Mouse (Mus musculus): ENCODE data around the gene Tspyl1. TPM values are rescaled to one million over a fixed set of nuclear protein-coding genes. Genes with fewer than 3 reads are reported as not detected.

Tspyl1 gene
- 10 to 100 TPM; 55.1 to 72.8 TPM for polyA plus RNA-seq (2017; shearing (Covaris generic))

GRCm38 (mm10) chr10:34281962-34282388 is at the start of gene Tspyl1:
TSS of gene Tspyl1 (plus strand) at chr10:34282190.

GRCm38 (mm10) chr10:34297299-34297979 is 15.4 kb downstream of the Tspyl1 start, which contains the start of gene Tspyl4:
TSS of gene Tspyl4 (plus strand) at chr10:34297442.

Other genes starting within 250 kb of the Tspyl1 start
- not detected for gene Trappc3l, start 244.6 kb upstream of the Tspyl1 start, polyA plus RNA-seq (2017; shearing (Covaris generic))
- gene Calhm4, start 237.9 kb upstream of the Tspyl1 start, polyA plus RNA-seq (2017; shearing (Covaris generic)) = not detected
- gene Calhm5, start 185.7 kb upstream of the Tspyl1 start, polyA plus RNA-seq (2017; shearing (Covaris generic)) = not detected
- gene Calhm6, start 154.2 kb upstream of the Tspyl1 start, polyA plus RNA-seq (2017; shearing (Covaris generic)) = 10 to 100 TPM; 27.3 to 28.8 TPM
- gene Dse, start 74.5 kb upstream of the Tspyl1 start, polyA plus RNA-seq (2017; shearing (Covaris generic)) = 1 to 10 TPM; 1.5 to 2.7 TPM
- 10 to 100 TPM; 13.4 to 17.6 TPM for gene Tspyl4, start 15.3 kb downstream of the Tspyl1 start, polyA plus RNA-seq (2017; shearing (Covaris generic))
- gene Col10a1, start 107.8 kb downstream of the Tspyl1 start, polyA plus RNA-seq (2017; shearing (Covaris generic)) = 1 to 10 TPM in 1 of 2 experiments, under 1 TPM in 1; 0.63 to 1.0 TPM
- gene Nt5dc1, start 136.4 kb downstream of the Tspyl1 start, polyA plus RNA-seq (2017; shearing (Covaris generic)) = 10 to 100 TPM; 47.6 to 56.6 TPM
- gene Frk, start 201.2 kb downstream of the Tspyl1 start, polyA plus RNA-seq (2017; shearing (Covaris generic)) = not detected

Measured in activated CD4-positive, CD25-positive, alpha-beta regulatory T cell (primary cell).